Mouse (Mus musculus) ES-Bruce4 (cell line): Measurements from ENCODE around the gene Pex6.

Source experiments
- CTCF ChIP-seq: IDR thresholded peaks from one replicate; pipeline ENCODE4 v1.8.1; 2011; ENCODE audit warnings: low read depth, low read length
- POLR2A ChIP-seq: IDR thresholded peaks from one replicate; pipeline ENCODE4 v1.8.1; 2011; ENCODE audit warnings: low read length; ENCODE audit not compliant: insufficient read depth

DNA sequence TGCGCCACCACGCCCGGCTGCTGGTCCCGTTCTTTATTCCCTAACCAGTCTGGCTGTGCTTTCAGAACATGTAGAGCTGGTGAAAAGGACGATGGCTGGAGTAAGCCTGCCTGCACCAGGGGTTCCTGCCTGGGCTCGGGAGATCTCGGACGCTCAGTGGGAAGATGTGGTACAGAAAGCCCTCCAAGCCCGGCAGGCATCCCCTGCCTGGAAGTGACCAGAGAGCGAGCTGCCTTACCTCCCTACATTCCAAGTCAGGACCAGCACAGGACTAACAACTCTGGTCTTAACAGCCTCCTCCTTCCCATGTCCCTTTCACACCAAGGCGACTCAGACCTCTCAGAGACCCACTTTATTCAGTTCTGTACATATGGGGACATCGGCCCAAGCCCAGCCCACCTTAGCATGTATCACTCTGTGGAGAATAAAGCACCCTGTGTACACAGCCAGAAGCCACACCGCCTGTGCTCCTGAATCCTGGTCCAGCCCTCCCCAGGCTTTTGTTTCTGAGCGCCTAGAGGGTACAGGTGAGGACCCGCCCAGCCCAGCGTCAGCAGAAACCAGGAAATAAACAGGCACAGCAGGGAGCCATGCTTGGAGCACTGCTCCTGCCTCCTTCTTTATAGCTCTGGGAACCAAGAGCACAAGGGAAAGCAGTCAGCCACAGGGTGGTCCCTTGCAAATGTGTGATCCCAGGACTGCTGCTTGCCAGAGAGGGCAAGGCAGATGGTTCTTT is 28.4 kb upstream of the Pex6 start:
- TF ChIP-seq POLR2A (no peak), CTCF (no peak)
